Mouse (Mus musculus) layer of hippocampus, adult 8-10 months (tissue): ENCODE data around the gene Xrcc3. TPM values are rescaled to one million over a fixed set of nuclear protein-coding genes. Genes with fewer than 3 reads are reported as not detected.

Source experiments
- DNase-seq, 2 experiments: peaks; one replicate each; pipeline ENCODE4 v3.0.0; 2022; ENCODE audit warnings: low spot score in 2 of 2
- total RNA-seq, 4 experiments: library from RNA; stranded (reverse); gene quantifications; 2 replicates each; pipeline ENCODE4 v1.2.4; 2022

Gene Xrcc3
- total RNA-seq, 4 experiments from 2014 or later: 3.7 to 5.2 (median 4.5) TPM

DNA sequence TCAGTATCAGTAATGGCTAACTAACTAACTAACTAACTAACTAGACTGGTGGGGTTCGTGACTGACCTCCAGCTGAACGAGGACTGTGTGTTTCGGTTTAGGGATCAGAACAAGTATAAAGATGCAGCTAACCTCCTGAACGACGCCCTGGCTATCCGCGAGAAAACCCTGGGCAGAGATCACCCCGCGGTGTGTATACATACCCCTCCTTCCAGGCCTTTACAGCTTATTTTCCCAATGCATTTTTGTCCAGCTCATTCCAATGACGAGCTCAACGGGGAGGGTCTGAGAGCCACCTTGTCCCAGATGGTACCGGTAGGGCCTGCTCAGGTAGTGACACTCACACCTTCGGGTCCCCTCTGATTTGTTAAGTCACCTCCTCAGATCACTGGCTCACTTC, 35.8 kb downstream of the Xrcc3 start:
- no peak for DNase-seq

- no peak for DNase-seq
These were observed 38.8 kb downstream of the Xrcc3 start for GRCm38 (mm10) chr12:111774845-111775244.

DNA sequence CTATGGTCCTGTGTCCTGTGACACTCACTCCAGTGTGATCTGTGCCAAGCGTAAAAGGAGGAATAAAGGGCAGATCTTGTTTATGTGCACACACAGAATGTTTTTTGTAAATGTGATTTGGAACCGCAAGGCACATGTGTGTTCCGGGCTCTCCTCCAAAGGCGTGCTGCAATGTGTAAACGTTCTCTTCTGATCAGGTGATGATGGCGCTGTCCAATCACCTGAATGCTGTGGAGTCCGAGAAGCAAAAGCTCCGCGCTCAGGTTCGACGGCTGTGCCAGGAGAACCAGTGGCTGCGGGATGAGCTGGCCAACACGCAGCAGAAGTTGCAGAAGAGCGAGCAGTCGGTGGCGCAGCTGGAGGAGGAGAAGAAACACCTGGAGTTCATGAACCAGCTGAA, 39.5 kb downstream of the Xrcc3 start:
- DNase-seq: no peak

DNA sequence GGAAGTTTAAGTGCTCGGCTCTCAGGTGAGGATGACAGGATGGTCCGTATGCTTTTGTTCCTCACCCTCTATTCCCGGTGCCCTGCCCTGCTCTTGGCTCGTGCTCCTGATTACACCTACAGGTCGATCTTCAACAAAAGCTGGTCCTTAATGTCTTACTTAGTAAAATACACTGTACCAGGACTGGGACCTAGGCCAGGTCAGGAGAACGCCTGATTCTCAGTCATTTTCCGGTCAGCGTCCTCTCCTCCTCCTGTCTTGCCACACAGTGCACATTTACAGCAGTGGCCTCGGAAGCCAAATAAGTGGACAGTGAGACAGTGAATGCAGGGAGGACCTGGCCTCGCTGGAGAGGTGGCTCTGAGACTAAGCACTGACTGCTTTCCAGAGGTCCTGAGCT, 43.0 kb downstream of the Xrcc3 start:
- no peak for DNase-seq

GRCm38 (mm10) chr12:111769816-111770577, 43.7 kb downstream of the Xrcc3 start:
- no peak for DNase-seq

GRCm38 (mm10) chr12:111769306-111769705, 44.4 kb downstream of the Xrcc3 start:
- DNase-seq: peak in 1 of 2 experiments; percentile 38

- no peak for DNase-seq
These were observed 45.2 kb downstream of the Xrcc3 start for GRCm38 (mm10) chr12:111768322-111768928.

GRCm38 (mm10) chr12:111766313-111767236, 47.1 kb downstream of the Xrcc3 start:
- DNase-seq: no peak

DNA sequence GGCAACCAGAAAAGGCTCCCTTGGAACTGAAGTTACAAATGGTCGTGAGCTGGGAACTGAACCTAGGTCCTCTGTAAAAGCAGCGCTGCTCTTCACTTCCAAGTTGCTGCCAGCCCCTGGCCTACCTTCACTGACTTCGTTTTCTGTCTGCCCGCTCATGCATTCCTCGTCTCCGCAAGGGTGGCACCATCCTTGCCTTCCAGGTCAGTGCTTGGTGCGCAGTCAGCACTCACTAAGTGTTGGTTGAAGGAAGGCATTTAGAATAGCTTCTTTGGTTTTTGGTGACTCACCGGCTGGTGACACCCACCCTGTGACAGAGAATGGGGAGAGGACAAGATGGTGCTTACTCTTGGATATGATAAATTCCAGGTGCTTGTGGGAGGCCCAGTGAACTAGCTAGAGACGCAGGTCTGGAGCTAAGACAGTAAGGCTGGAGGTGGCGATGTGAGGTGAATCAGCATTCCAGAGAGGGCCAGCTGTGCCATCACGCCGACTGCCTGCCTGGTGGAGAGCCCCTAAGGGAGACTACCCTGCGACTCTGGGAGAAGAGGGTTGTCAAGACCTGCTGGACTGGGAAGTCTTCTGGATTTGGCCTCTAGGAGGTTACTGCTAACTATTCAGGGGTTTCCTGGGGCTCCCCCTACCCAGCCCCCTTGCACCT, 50.9 kb downstream of the Xrcc3 start:
- no peak for DNase-seq

- DNase-seq: no peak
These were observed 53.3 kb downstream of the Xrcc3 start for GRCm38 (mm10) chr12:111760306-111760908.

DNA sequence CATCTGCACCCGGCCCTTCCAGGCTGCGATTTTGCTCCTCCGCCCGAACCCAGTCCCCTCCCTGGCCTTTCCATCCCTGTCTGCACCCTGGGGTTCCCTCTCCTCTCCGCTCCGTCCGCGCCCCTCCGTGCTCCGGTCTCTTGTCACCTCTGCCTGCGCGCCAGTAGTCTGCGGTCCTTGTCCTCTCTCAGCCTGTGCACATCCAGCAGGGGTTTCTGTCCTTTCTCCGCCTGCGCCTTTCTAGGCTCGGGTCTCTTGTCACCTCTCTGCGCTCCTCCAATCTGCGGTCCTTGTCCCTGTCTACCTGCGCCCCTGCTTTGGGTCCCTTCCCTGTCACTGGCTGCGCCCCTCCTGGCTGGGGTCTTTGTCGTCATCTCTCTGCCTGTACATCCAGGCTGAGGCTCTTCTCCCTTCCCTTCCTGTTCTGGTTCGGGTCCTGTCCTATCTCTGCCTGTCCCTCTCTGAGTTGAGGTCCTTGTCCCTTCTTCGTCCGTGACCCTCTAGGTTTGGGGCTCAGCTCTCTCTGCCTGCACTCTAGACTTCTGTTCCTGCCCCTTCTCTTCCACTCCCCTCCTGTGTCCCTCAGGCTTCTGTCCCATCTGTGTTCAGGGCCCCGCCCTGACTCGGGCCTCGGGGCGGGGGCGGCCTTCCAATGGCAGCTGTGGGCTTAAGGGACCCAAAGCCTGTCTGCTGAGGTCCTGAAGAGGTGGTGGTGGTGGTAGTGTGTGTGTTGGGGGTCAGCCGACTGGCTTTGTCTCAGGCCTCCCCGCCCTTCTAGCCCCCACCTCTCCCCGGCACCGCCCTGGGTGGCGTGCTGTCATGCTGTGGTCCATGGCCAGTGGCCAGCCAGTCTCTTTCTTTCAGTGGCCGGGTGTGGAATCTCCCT, 54.3 kb downstream of the Xrcc3 start:
- no peak for DNase-seq

- DNase-seq: peak; percentile 61 to 77
These were observed 55.1 kb downstream of the Xrcc3 start, which contains the start of gene Klc1 for GRCm38 (mm10) chr12:111758381-111759175. Gene Klc1 (plus strand): TSS chr12:111758849.

- no peak for DNase-seq
These were observed 55.9 kb downstream of the Xrcc3 start for GRCm38 (mm10) chr12:111757561-111758325.

- DNase-seq: no peak
These were observed 57.0 kb downstream of the Xrcc3 start for GRCm38 (mm10) chr12:111756698-111757082.

DNA sequence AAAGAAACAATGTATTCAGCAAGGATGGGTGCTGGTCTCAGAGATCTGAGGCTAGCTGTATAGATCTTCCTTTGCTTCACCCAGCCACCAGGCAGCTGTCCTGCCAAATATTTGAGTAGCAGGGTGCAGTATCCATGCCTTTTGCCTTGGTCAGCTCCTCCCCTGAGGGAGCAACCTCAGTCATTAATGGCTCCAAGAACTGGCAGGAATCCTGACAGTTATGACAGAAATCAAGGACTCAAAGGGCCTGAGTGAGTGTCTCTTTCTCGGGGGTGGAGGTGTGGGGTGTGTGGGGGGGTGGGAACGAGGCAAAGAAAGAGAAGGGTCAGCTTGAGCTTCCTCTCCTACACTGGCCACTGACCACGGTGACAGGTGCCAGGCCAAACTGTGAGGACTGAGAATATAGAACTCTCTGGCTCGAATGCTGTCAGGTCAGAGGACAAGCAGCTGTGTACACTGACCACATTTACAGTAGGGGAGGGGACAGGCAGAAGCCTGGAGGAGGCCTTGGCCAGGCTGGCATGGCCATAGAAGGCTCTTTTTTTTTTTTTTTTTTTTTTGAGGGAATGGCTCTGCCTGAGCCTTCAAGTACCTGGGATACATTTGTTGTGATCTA, 57.5 kb downstream of the Xrcc3 start:
- no peak for DNase-seq

DNA sequence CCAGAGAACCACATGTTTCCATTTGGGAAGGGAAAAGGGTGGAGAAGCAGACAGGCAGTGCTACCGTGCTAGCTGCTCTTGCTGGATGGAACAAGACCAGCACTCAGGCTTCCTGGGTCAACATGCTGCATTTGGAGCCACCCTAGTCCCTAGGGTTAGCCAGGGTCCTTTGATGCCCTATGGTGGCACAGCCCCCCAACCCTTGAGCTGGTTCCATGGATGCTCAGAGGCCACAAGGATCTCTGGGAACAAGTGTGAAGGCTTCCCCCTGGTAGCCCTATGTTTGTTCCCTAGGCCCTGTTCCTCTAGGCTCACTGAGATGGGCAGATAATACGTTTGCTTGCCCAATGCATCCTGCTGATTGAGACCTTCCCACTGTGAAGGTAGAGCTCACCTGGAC, 58.4 kb downstream of the Xrcc3 start:
- no peak for DNase-seq

GRCm38 (mm10) chr12:111754710-111755109, 59.0 kb downstream of the Xrcc3 start:
- no peak for DNase-seq

- no peak for DNase-seq
These were observed 60.3 kb downstream of the Xrcc3 start for GRCm38 (mm10) chr12:111753347-111753746.
